9 mouse cellular contexts compared by ENCODE assay signal in the genomic region with DNA sequence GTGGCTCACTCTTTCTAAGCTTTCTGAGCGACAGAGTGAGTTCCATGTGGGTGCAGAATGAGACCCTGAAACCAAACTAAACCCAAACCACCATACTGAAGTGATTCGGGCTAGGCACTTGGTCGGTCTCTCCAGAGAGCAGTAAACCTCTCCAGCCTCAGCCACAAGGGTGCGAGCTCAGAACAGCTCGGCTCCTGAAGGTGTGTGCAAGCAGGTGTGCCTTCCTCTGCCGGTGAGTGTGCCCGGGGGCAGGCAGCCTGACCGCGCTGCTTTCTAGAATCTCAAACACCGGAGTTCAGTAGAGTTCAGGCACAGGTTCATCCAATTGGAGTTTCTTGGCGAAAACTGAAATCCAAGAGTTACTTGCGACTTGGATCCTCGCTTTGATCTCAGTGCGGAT. TPM values are rescaled to one million over a fixed set of nuclear protein-coding genes. Genes with fewer than 3 reads are reported as not detected.
A peak's percentile ranks its signal among the peaks of the same experiment; 100 is the strongest.
DNase-seq lines count a peak whose midpoint lies in the region; ATAC-seq and TF ChIP-seq lines count a peak whose summit lies in the region.
"Had no signal": no experiment of that assay in that cellular context is flagged by ENCODE, and none has a peak within 500 bp of the region (broad histone marks: within the 10 kb centered on the region; RNA-seq: fewer than 3 reads in every experiment).

A gene (plus strand): TSS at position 368 of the 400 bp plus-strand sequence.

- H3K27me3 ChIP-seq in heart, embryonic 10.5 days (ENCODE audit: insufficient read depth, poor library complexity, severe bottlenecking) = peaks cover 36% of the 10 kb centered on the region; the same call in 1 of the 2 replicates
- H3K27me3 ChIP-seq in midbrain, embryonic 10.5 days (ENCODE audit: low read depth, poor library complexity, severe bottlenecking) = peaks cover 27% of the 10 kb centered on the region
- peaks cover 9% of the 10 kb centered on the region for H3K27me3 ChIP-seq in midbrain, embryonic 15.5 days (replicated peaks)
- peaks cover 9% of the 10 kb centered on the region; the same call in 1 of the 2 replicates for H3K27me3 ChIP-seq in limb, embryonic 14.5 days (ENCODE audit: control insufficient read depth, insufficient read depth, low read length)
- no peaks in the 10 kb centered on the region for H3K27me3 ChIP-seq in stomach, postnatal 0 days (ENCODE audit: control insufficient read depth, insufficient read depth, low read length)

- DNase-seq in heart, embryonic 10.5 days (ENCODE audit: low spot score) = no peak
- no peak for DNase-seq in heart, postnatal 36 days
- no peak for DNase-seq in midbrain, embryonic 10.5 days (ENCODE audit: low spot score)
- DNase-seq in limb, embryonic 14.5 days (ENCODE audit: low spot score) = no peak
- peak; percentile 44 for DNase-seq in stomach, postnatal 0 days (ENCODE audit: low spot score)
- DNase-seq in layer of hippocampus, postnatal 10 days (ENCODE audit: low spot score in 2 of 2) = no peak
- no peak for DNase-seq in adrenal gland, postnatal 10 days
- DNase-seq: cerebellum, adult 11-12 months had no signal

- no peak for TF ChIP-seq POLR2A in limb, embryonic 14.5 days (IDR thresholded peaks at IDR 0.05; ENCODE audit: borderline replicate concordance, extremely low read depth, insufficient read depth, insufficient read length)

- ATAC-seq in midbrain, embryonic 15.5 days (replicated peaks) = no peak
- ATAC-seq in limb, embryonic 14.5 days (ENCODE audit: low FRiP score, low read depth) = no peak
- ATAC-seq in stomach, postnatal 0 days (ENCODE audit: low FRiP score, low TSS enrichment) = 0 out of 2 replicates have a peak, but pooled peaks have one; percentile 42

- intact Hi-C loops in heart, postnatal 36 days (cut with DNase I) = no loop called here

- no peaks in the 10 kb centered on the region for H3K9me3 ChIP-seq in heart, embryonic 10.5 days
- H3K9me3 ChIP-seq in midbrain, embryonic 10.5 days (replicated peaks) = no peaks in the 10 kb centered on the region
- no peaks in the 10 kb centered on the region for H3K9me3 ChIP-seq in midbrain, embryonic 15.5 days
- no peaks in the 10 kb centered on the region for H3K9me3 ChIP-seq in limb, embryonic 14.5 days (ENCODE audit: control insufficient read depth, low read length)
- no peaks in the 10 kb centered on the region for H3K9me3 ChIP-seq in stomach, postnatal 0 days (ENCODE audit: control insufficient read depth, low read length)

- no peak for TF ChIP-seq EP300 in stomach, postnatal 0 days (optimal IDR thresholded peaks at IDR 0.05)

- H3K4me2 ChIP-seq in midbrain, embryonic 15.5 days = no peak within 1 kb of the TSS
- peak within 1 kb of the TSS; percentile 21; the same call in 1 of the 2 replicates for H3K4me2 ChIP-seq in limb, embryonic 14.5 days (replicated peaks; ENCODE audit: low read depth, low read length, severe bottlenecking)
- H3K4me2 ChIP-seq in stomach, postnatal 0 days (replicated peaks; ENCODE audit: low read depth) = peak within 1 kb of the TSS; percentile 38

- 24% methylated on average over 14 of the region's 14 CpGs for WGBS in heart, embryonic 10.5 days
- whole genome bisulfite sequencing in midbrain, embryonic 10.5 days = 25% methylated on average over 14 of the region's 14 CpGs
- WGBS in midbrain, embryonic 15.5 days = 31% methylated on average over 14 of the region's 14 CpGs
- 14% methylated on average over 14 of the region's 14 CpGs for WGBS in limb, embryonic 14.5 days
- 31% methylated on average over 14 of the region's 14 CpGs for WGBS in stomach, postnatal 0 days

- no peak for TF ChIP-seq CTCF in stomach, postnatal 0 days (IDR thresholded peaks at IDR 0.05; ENCODE audit: low read depth)

- H3K36me3 ChIP-seq in heart, embryonic 10.5 days = no peaks in the 10 kb centered on the region
- H3K36me3 ChIP-seq in midbrain, embryonic 10.5 days = no peaks in the 10 kb centered on the region
- H3K36me3 ChIP-seq in midbrain, embryonic 15.5 days (replicated peaks) = no peaks in the 10 kb centered on the region
- H3K36me3 ChIP-seq in limb, embryonic 14.5 days (ENCODE audit: control insufficient read depth, insufficient read depth, low read length) = no peaks in the 10 kb centered on the region
- H3K36me3 ChIP-seq in stomach, postnatal 0 days (ENCODE audit: control insufficient read depth, insufficient read depth, low read length) = no peaks in the 10 kb centered on the region

- H3K9ac ChIP-seq in midbrain, embryonic 15.5 days = no peak within 1 kb of the TSS
- H3K9ac ChIP-seq in limb, embryonic 14.5 days (ENCODE audit: low read depth, low read length, severe bottlenecking) = no peak within 1 kb of the TSS
- no peak within 1 kb of the TSS for H3K9ac ChIP-seq in stomach, postnatal 0 days (ENCODE audit: low read length)

- H3K27ac ChIP-seq in heart, embryonic 10.5 days = no peak within 1 kb of the TSS
- no peak within 1 kb of the TSS for H3K27ac ChIP-seq in midbrain, embryonic 10.5 days (replicated peaks)
- no peak within 1 kb of the TSS for H3K27ac ChIP-seq in midbrain, embryonic 15.5 days
- H3K27ac ChIP-seq in limb, embryonic 14.5 days (replicated peaks; ENCODE audit: low read depth, low read length) = no peak within 1 kb of the TSS
- H3K27ac ChIP-seq in stomach, postnatal 0 days (replicated peaks) = no peak within 1 kb of the TSS

- peak within 1 kb of the TSS; percentile 42 for H3K4me3 ChIP-seq in heart, embryonic 10.5 days
- H3K4me3 ChIP-seq in midbrain, embryonic 10.5 days = peak within 1 kb of the TSS; percentile 33
- H3K4me3 ChIP-seq in midbrain, embryonic 15.5 days = no peak within 1 kb of the TSS
- H3K4me3 ChIP-seq in limb, embryonic 14.5 days (replicated peaks; ENCODE audit: low read length) = no peak within 1 kb of the TSS
- no peak within 1 kb of the TSS for H3K4me3 ChIP-seq in stomach, postnatal 0 days (ENCODE audit: low read depth, low read length)

- peaks cover 7% of the 10 kb centered on the region; the same call in 1 of the 2 replicates for H3K4me1 ChIP-seq in heart, embryonic 10.5 days
- H3K4me1 ChIP-seq in midbrain, embryonic 10.5 days = peaks cover 8% of the 10 kb centered on the region
- H3K4me1 ChIP-seq in midbrain, embryonic 15.5 days = no peaks in the 10 kb centered on the region
- H3K4me1 ChIP-seq in limb, embryonic 14.5 days (ENCODE audit: control insufficient read depth, insufficient read depth, low read length) = no peaks in the 10 kb centered on the region
- no peaks in the 10 kb centered on the region for H3K4me1 ChIP-seq in stomach, postnatal 0 days (replicated peaks; ENCODE audit: control insufficient read depth, insufficient read depth)

RNA-seq across cellular contexts. Expression of the gene that starts here (rescaled TPM):
- polyA plus RNA-seq in heart, embryonic 10.5 days (2016; fragmentation: Nextera tagmentation; extraction: Ambion mirVana) = not detected in 2 replicates
- total RNA-seq in heart, postnatal 36 days (2021) = not detected
- polyA plus RNA-seq in midbrain, embryonic 10.5 days (2016; fragmentation: Nextera tagmentation; extraction: Ambion mirVana) = not detected in 2 replicates
- polyA plus RNA-seq in midbrain, embryonic 15.5 days (2015; fragmentation: Nextera tagmentation; extraction: Ambion mirVana) = not detected in 2 replicates
- polyA plus RNA-seq in limb, embryonic 14.5 days (2012; rRNA removed) = not detected in 2 replicates
- not detected in 2 replicates for polyA plus RNA-seq in limb, embryonic 14.5 days (2014; fragmentation: Nextera tagmentation; extraction: Ambion mirVana)
- polyA plus RNA-seq in stomach, postnatal 0 days (2015; fragmentation: Nextera tagmentation; extraction: Ambion mirVana) = 0.11 and 0.23 TPM in 2 replicates
- total RNA-seq in layer of hippocampus, postnatal 10 days (2021) = under 1 TPM in 1 of 2 experiments, not detected in 1; 0.18 TPM
- total RNA-seq in adrenal gland, postnatal 10 days (2021) = not detected

Comparison
In these comparisons a context has a peak if more than half of its experiments do, and no peak if none do; other contexts are left out.
1. H3K4me3 ChIP-seq: peak in heart, embryonic 10.5 days (single experiment) and midbrain, embryonic 10.5 days (single experiment); none in midbrain, embryonic 15.5 days (single experiment), limb, embryonic 14.5 days (single experiment) and stomach, postnatal 0 days (single experiment).
2. Peak in DNase-seq, ATAC-seq and H3K4me2 ChIP-seq in stomach, postnatal 0 days; RNA of the gene not detected or under 1 TPM.